Mouse (Mus musculus): ENCODE data around the gene Zfp654. TPM values are rescaled to one million over a fixed set of nuclear protein-coding genes. Genes with fewer than 3 reads are reported as not detected.

Gene Zfp654
- polyA plus RNA-seq (2014; fragmentation: Nextera tagmentation; extraction: Ambion mirVana) = 6.9 and 9.3 TPM in 2 replicates

GRCm38 (mm10) chr16:64851563-64852362, at the start of gene Zfp654, which contains the start of gene Cggbp1:
Gene Zfp654 (minus strand): TSS chr16:64851652.
Gene Cggbp1 (plus strand): TSS chr16:64851996.
- Histone ChIP-seq H3K36me3 (ENCODE audit: control insufficient read depth, insufficient read depth, low read length) (peaks cover 6% of the 10 kb centered on the region), H3K27me3 (ENCODE audit: control insufficient read depth, insufficient read depth, low read length) (no peaks in the 10 kb centered on the region), H3K27ac (ENCODE audit: low read depth, low read length) (peak within 1 kb of the TSS; percentile 98), H3K4me2 (peak within 1 kb of the TSS; percentile 89), H3K4me1 (ENCODE audit: control insufficient read depth, insufficient read depth, low read length) (peaks cover 8% of the 10 kb centered on the region), H3K4me3 (ENCODE audit: low read depth, low read length) (peak within 1 kb of the TSS; percentile 90), H3K9ac (ENCODE audit: low read depth, low read length) (peak within 1 kb of the TSS; percentile 96), H3K9me3 (replicated peaks; ENCODE audit: control insufficient read depth, low read length) (no peaks in the 10 kb centered on the region)
- peak; percentile 99 for ATAC-seq (replicated peaks; ENCODE audit: insufficient number of reproducible peaks, low FRiP score, low TSS enrichment)
- WGBS (ENCODE audit: insufficient replicate concordance) = under 1% methylated on average over 71 of the region's 85 CpGs

DNA sequence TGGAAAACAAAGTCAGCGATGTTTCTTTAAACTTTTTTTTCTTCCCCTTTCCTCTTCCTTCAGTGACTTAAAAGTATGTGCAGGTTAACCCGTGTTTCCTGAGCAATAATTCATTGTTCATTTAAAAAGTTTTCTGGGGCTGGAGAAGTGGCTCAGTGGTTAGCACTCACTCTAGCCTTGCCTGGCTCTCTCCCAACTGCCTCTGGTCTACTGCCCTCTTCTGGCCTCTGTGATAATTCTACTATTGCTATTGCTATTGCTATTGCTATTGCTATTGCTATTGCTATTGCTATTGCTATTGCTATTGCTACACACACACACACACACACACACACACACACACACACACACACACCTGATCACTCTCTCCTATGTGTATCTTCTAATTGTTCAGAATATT, 47.6 kb upstream of the Zfp654 start:
- Histone ChIP-seq H3K36me3 (ENCODE audit: control insufficient read depth, insufficient read depth, low read length) (no peaks in the 10 kb centered on the region), H3K4me1 (ENCODE audit: control insufficient read depth, insufficient read depth, low read length) (no peaks in the 10 kb centered on the region), H3K9ac (ENCODE audit: low read depth, low read length) (no peak overlapping the region), H3K27me3 (ENCODE audit: control insufficient read depth, insufficient read depth, low read length) (no peaks in the 10 kb centered on the region), H3K4me3 (ENCODE audit: low read depth, low read length) (no peak overlapping the region), H3K9me3 (replicated peaks; ENCODE audit: control insufficient read depth, low read length) (no peaks in the 10 kb centered on the region), H3K27ac (ENCODE audit: low read depth, low read length) (no peak overlapping the region), H3K4me2 (no peak overlapping the region)
- ATAC-seq (replicated peaks; ENCODE audit: insufficient number of reproducible peaks, low FRiP score, low TSS enrichment) = no peak
- 56% methylated on average over 2 of the region's 2 CpGs for WGBS (ENCODE audit: insufficient replicate concordance)

DNA sequence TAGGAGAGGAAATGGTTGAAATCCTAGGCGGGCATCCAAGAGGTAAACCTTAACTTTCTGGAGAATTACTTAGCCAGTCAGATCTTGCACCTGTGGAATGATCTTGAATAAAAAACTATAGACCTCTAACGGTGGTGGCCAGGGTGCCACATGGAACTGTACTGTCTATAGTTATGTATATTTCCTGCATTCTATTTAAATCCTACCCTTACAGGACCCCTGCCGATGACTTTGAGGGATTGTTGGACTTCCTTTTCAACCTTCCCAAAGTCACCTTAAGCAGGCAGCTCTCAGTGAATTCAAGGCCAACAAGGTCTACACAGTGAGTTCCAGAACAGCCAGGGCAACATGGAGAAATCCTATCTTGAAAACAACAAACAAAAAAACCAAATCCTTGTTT, 38.0 kb upstream of the Zfp654 start:
- WGBS (ENCODE audit: insufficient replicate concordance) = 84% methylated on average over 3 of the region's 3 CpGs
- no peaks in the 10 kb centered on the region for H3K4me1 ChIP-seq (ENCODE audit: control insufficient read depth, insufficient read depth, low read length)
- no peaks in the 10 kb centered on the region for H3K36me3 ChIP-seq (ENCODE audit: control insufficient read depth, insufficient read depth, low read length)
- no peak overlapping the region for H3K4me2 ChIP-seq
- no peak for ATAC-seq (replicated peaks; ENCODE audit: insufficient number of reproducible peaks, low FRiP score, low TSS enrichment)
- H3K4me3 ChIP-seq (ENCODE audit: low read depth, low read length) = no peak overlapping the region
- H3K9me3 ChIP-seq (replicated peaks; ENCODE audit: control insufficient read depth, low read length) = no peaks in the 10 kb centered on the region
- no peak overlapping the region for H3K27ac ChIP-seq (ENCODE audit: low read depth, low read length)
- H3K9ac ChIP-seq (ENCODE audit: low read depth, low read length) = no peak overlapping the region
- no peaks in the 10 kb centered on the region for H3K27me3 ChIP-seq (ENCODE audit: control insufficient read depth, insufficient read depth, low read length)

- Histone ChIP-seq H3K4me3 (ENCODE audit: low read depth, low read length) (no peak overlapping the region), H3K9ac (ENCODE audit: low read depth, low read length) (no peak overlapping the region), H3K4me2 (no peak overlapping the region), H3K9me3 (replicated peaks; ENCODE audit: control insufficient read depth, low read length) (no peaks in the 10 kb centered on the region), H3K4me1 (ENCODE audit: control insufficient read depth, insufficient read depth, low read length) (no peaks in the 10 kb centered on the region), H3K27ac (ENCODE audit: low read depth, low read length) (no peak overlapping the region), H3K27me3 (ENCODE audit: control insufficient read depth, insufficient read depth, low read length) (no peaks in the 10 kb centered on the region), H3K36me3 (ENCODE audit: control insufficient read depth, insufficient read depth, low read length) (no peaks in the 10 kb centered on the region)
- 45% methylated on average over 4 of the region's 4 CpGs for WGBS (ENCODE audit: insufficient replicate concordance)
- ATAC-seq (replicated peaks; ENCODE audit: insufficient number of reproducible peaks, low FRiP score, low TSS enrichment) = no peak
Observed at GRCm38 (mm10) chr16:64885547-64885946, 34.1 kb upstream of the Zfp654 start.

DNA sequence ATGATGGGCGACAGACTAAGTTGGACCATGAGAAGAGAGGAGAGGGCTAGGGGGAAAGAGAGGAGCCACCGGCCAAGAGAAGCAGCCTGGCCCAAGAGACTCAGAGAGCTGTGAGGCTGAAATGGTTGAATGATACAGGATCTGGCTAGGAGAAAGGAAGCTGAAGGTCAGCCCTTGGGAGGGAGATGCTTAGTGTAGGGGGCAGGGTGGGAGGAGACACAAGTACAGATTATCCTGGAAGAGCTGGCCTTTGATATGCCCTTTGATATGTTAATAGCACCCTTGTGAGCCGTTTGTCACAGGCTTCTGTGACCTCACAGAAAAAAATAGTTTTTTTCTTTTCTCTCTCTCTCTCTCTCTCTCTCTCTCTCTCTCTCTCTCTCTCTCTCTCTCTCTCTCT, 33.7 kb upstream of the Zfp654 start:
- Histone ChIP-seq H3K27me3 (ENCODE audit: control insufficient read depth, insufficient read depth, low read length) (no peaks in the 10 kb centered on the region), H3K9me3 (replicated peaks; ENCODE audit: control insufficient read depth, low read length) (no peaks in the 10 kb centered on the region), H3K36me3 (ENCODE audit: control insufficient read depth, insufficient read depth, low read length) (no peaks in the 10 kb centered on the region), H3K4me1 (ENCODE audit: control insufficient read depth, insufficient read depth, low read length) (no peaks in the 10 kb centered on the region), H3K4me2 (no peak overlapping the region), H3K9ac (ENCODE audit: low read depth, low read length) (no peak overlapping the region), H3K4me3 (ENCODE audit: low read depth, low read length) (no peak overlapping the region), H3K27ac (ENCODE audit: low read depth, low read length) (no peak overlapping the region)
- WGBS (ENCODE audit: insufficient replicate concordance) = 24% methylated on average over 3 of the region's 3 CpGs
- no peak for ATAC-seq (replicated peaks; ENCODE audit: insufficient number of reproducible peaks, low FRiP score, low TSS enrichment)

DNA sequence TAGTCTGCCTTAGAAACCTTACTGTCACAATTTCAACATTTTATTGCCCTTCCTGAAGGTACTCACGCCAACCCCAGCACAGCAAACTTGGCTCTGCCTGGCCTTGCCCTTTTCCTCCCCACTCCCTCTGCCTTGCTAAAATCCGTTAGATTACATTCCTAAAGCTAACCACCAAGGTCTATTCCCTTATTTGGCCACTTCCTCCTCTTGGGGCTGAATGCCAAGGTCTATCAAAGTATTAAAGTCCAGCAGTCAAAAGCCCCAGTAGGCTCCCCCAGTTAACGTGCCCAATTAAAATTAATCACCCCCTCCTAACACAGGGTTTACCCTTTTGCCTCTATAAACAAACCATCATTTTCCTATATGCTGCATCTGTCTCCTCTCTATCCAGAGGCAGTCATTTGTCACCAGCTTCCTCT, 33.0 kb upstream of the Zfp654 start:
- H3K4me1 ChIP-seq (ENCODE audit: control insufficient read depth, insufficient read depth, low read length) = no peaks in the 10 kb centered on the region
- no peaks in the 10 kb centered on the region for H3K9me3 ChIP-seq (replicated peaks; ENCODE audit: control insufficient read depth, low read length)
- 12% methylated on average over 3 of the region's 3 CpGs for WGBS (ENCODE audit: insufficient replicate concordance)
- H3K36me3 ChIP-seq (ENCODE audit: control insufficient read depth, insufficient read depth, low read length) = no peaks in the 10 kb centered on the region
- H3K4me3 ChIP-seq (ENCODE audit: low read depth, low read length) = no peak overlapping the region
- ATAC-seq (replicated peaks; ENCODE audit: insufficient number of reproducible peaks, low FRiP score, low TSS enrichment) = no peak; the same call in 1 of the 2 replicates
- peak overlapping the region; percentile 5; the same call in 1 of the 2 replicates for H3K27ac ChIP-seq (ENCODE audit: low read depth, low read length)
- H3K4me2 ChIP-seq = peak overlapping the region; percentile 6; the same call in 1 of the 2 replicates
- H3K27me3 ChIP-seq (ENCODE audit: control insufficient read depth, insufficient read depth, low read length) = no peaks in the 10 kb centered on the region
- H3K9ac ChIP-seq (ENCODE audit: low read depth, low read length) = no peak overlapping the region

DNA sequence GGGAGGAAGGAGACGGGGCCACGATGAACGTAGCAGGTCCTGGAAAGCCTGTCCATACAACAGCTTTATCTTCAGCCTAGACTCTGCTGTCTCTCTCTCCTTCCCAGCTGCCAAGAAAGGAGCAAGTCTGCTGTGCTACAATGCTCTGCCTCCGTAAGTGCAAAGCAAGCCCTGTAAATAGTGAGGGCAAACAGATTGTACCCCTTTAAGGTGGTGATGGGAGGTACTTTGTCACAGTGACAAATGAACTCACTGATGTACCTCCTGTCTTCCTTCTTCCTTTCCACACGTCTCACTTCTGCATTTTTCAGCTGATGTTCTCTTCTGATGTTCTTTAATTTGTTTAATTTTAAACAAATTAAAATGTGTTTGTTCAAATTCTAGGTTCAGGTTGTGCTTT, 32.4 kb upstream of the Zfp654 start:
- H3K27ac ChIP-seq (ENCODE audit: low read depth, low read length) = no peak overlapping the region
- H3K9ac ChIP-seq (ENCODE audit: low read depth, low read length) = no peak overlapping the region
- H3K9me3 ChIP-seq (replicated peaks; ENCODE audit: control insufficient read depth, low read length) = no peaks in the 10 kb centered on the region
- WGBS (ENCODE audit: insufficient replicate concordance) = 25% methylated on average over 5 of the region's 5 CpGs
- H3K4me2 ChIP-seq = no peak overlapping the region; the same call in 1 of the 2 replicates
- no peak for ATAC-seq (replicated peaks; ENCODE audit: insufficient number of reproducible peaks, low FRiP score, low TSS enrichment)
- no peaks in the 10 kb centered on the region for H3K4me1 ChIP-seq (ENCODE audit: control insufficient read depth, insufficient read depth, low read length)
- no peak overlapping the region for H3K4me3 ChIP-seq (ENCODE audit: low read depth, low read length)
- H3K27me3 ChIP-seq (ENCODE audit: control insufficient read depth, insufficient read depth, low read length) = no peaks in the 10 kb centered on the region
- no peaks in the 10 kb centered on the region for H3K36me3 ChIP-seq (ENCODE audit: control insufficient read depth, insufficient read depth, low read length)

DNA sequence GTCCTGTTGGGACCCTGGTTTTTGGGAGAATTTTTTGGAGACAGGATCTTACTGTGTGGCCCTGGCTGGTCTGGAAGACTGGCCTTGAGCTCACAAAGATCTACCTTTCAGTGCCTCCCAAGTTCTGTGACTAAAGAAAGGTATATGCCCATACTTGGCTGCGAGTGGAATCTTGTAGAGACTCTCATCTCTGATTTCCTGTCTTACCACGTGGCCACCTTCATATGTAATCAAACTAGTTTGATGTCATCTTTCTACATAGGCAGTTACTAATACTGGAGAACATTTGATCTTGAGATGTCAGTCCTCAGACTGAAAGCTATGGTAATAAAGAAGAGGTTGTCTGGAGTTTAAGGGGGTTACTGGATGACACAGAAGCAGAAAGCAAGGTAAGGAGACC, 30.0 kb upstream of the Zfp654 start:
- H3K4me2 ChIP-seq = no peak overlapping the region
- 66% methylated on average over 2 of the region's 2 CpGs for WGBS (ENCODE audit: insufficient replicate concordance)
- H3K27me3 ChIP-seq (ENCODE audit: control insufficient read depth, insufficient read depth, low read length) = no peaks in the 10 kb centered on the region
- no peaks in the 10 kb centered on the region for H3K9me3 ChIP-seq (replicated peaks; ENCODE audit: control insufficient read depth, low read length)
- H3K9ac ChIP-seq (ENCODE audit: low read depth, low read length) = no peak overlapping the region
- H3K36me3 ChIP-seq (ENCODE audit: control insufficient read depth, insufficient read depth, low read length) = no peaks in the 10 kb centered on the region
- ATAC-seq (replicated peaks; ENCODE audit: insufficient number of reproducible peaks, low FRiP score, low TSS enrichment) = no peak
- H3K27ac ChIP-seq (ENCODE audit: low read depth, low read length) = no peak overlapping the region
- H3K4me1 ChIP-seq (ENCODE audit: control insufficient read depth, insufficient read depth, low read length) = no peaks in the 10 kb centered on the region
- H3K4me3 ChIP-seq (ENCODE audit: low read depth, low read length) = no peak overlapping the region

DNA sequence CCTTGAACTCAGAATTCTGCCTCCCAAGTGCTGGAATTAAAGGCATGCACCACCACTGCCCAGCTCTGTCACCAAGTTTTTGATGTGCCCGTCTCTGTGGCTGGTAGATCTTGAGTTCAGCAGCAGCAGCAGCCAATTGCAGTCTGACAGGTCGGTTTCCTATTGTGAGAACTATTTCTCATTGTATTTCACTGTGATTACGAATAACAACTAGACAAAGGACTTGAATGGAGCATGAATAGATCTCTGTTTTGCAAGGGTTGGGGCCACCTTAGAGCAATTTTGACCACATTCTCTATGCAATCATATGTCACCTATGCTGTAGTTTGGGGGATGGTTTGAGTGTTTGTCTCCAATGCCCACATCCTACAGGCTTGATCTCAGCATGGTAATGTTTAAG, 29.5 kb upstream of the Zfp654 start:
- Histone ChIP-seq H3K4me2 (no peak overlapping the region), H3K4me3 (ENCODE audit: low read depth, low read length) (no peak overlapping the region), H3K4me1 (ENCODE audit: control insufficient read depth, insufficient read depth, low read length) (no peaks in the 10 kb centered on the region), H3K27ac (ENCODE audit: low read depth, low read length) (no peak overlapping the region), H3K36me3 (ENCODE audit: control insufficient read depth, insufficient read depth, low read length) (no peaks in the 10 kb centered on the region), H3K9ac (ENCODE audit: low read depth, low read length) (no peak overlapping the region), H3K27me3 (ENCODE audit: control insufficient read depth, insufficient read depth, low read length) (no peaks in the 10 kb centered on the region), H3K9me3 (replicated peaks; ENCODE audit: control insufficient read depth, low read length) (no peaks in the 10 kb centered on the region)
- 73% methylated on average over 3 of the region's 3 CpGs for WGBS (ENCODE audit: insufficient replicate concordance)
- ATAC-seq (replicated peaks; ENCODE audit: insufficient number of reproducible peaks, low FRiP score, low TSS enrichment) = no peak
